Mouse (Mus musculus): ENCODE data around the gene Hist1h3i. TPM values are rescaled to one million over a fixed set of nuclear protein-coding genes. Genes with fewer than 3 reads are reported as not detected.
"Not testable (repeated sequence)": the region's sequence is repeated elsewhere in the genome, so short reads cannot be mapped to it uniquely, and the experiment has no call there.

Hist1h3i gene
- polyA plus RNA-seq, 1 experiment from 2014 or later: 166 TPM

DNA sequence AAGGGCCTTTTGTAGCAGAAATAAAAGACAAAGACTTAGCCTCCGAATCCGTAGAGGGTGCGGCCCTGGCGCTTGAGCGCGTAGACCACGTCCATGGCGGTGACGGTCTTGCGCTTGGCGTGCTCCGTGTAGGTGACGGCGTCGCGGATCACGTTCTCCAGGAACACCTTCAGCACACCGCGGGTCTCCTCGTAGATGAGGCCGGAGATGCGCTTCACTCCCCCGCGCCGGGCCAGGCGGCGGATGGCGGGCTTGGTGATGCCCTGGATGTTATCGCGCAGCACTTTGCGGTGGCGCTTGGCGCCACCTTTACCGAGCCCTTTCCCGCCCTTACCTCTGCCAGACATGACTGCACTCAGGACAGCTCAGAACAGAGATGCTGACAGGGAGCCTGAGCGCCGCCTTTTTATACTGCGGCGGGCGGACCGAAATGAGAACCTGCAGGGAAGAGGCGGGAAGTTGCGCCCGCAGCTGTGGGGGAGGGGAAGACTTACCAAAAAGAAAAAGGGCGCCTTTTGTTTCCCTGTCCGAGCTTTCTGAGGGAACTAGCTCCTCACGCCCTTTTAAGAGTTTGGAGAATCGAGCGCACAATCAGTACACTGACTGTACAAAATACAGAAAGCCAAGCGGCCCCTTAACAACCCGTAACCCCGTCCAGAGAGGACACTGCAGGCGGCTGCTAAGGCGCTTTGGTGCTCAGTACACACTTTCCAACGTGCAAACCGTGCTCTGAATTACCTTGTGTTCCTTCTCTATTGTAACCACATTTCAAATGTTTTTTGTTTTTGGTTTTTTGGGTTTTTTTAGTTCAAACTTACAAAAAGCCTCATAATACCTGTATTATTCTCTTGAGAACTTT is 32.8 kb downstream of the Hist1h3i start, which contains the start of gene Hist1h4k:
TSS of gene Hist1h4k (minus strand) at position 347 of the 859 bp plus-strand sequence.
- peak; percentile 85 for ATAC-seq
- peak within 1 kb of the TSS; percentile 91 for H3K27ac ChIP-seq (ENCODE audit: low read depth, low read length)

DNA sequence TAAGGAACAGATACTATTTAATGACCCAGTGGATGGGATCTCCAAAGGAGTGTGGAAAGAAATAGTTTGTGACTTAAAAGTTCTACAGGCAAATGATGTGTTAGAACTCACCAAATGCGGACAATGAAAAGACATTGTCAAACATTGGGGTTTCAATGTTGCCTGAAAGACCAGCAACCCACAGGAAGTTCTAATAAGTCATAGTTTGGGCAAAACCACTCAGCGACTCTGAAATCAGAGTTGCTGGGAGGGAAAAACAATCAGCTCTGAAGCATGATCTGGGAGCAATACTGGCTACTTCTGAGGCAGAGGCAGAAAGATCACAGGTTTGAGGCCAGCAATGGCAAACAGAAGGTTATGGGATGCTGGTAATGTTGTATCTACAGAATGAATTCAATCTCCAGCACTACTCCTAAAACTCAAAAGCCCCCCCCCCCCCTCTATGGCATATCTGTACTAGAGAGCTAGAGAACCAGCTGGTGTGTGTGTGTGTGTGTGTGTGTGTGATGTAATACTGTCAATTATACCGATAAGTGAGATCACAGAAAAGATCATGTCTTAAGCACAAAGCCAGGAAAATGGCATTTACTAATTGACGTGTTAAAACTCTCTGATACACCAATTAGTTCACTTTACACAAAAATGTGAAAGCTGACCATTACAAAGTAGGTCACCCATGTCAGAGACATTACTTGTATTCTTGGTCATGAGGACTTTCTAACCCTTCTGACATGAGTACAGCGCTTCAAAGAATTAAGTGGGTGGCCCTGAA is 33.6 kb downstream of the Hist1h3i start:
- Histone ChIP-seq H3K27ac (ENCODE audit: low read depth, low read length) (peak overlapping the region; percentile 91), H3K36me3 (ENCODE audit: control insufficient read depth, insufficient read depth, low read length) (no peaks in the 10 kb centered on the region), H3K9me3 (replicated peaks; ENCODE audit: control insufficient read depth, low read length) (no peaks in the 10 kb centered on the region), H3K4me1 (ENCODE audit: control insufficient read depth, insufficient read depth, low read length) (peaks cover 26% of the 10 kb centered on the region), H3K4me3 (ENCODE audit: low read depth, low read length) (peak overlapping the region; percentile 54), H3K9ac (ENCODE audit: low read length) (peak overlapping the region; percentile 70), H3K4me2 (ENCODE audit: low read length) (peak overlapping the region; percentile 83), H3K27me3 (replicated peaks; ENCODE audit: control insufficient read depth, insufficient read depth, low read length) (no peaks in the 10 kb centered on the region)
- WGBS: 3% methylated on average over 5 of the region's 5 CpGs
- ATAC-seq (no peak), DNase-seq (ENCODE audit: low spot score) (peak; percentile 66)

More for the DNA sequence above, 32.8 kb downstream of the Hist1h3i start, which contains the start of gene Hist1h4k:
- Histone ChIP-seq H3K4me2 (ENCODE audit: low read length) (peak within 1 kb of the TSS; percentile 83), H3K4me1 (ENCODE audit: control insufficient read depth, insufficient read depth, low read length) (peaks cover 26% of the 10 kb centered on the region), H3K4me3 (ENCODE audit: low read depth, low read length) (peak within 1 kb of the TSS; percentile 54), H3K9ac (ENCODE audit: low read length) (peak within 1 kb of the TSS; percentile 70)
- not testable (repeated sequence) for H3K27me3 ChIP-seq (replicated peaks; ENCODE audit: control insufficient read depth, insufficient read depth, low read length); H3K9me3 ChIP-seq (replicated peaks; ENCODE audit: control insufficient read depth, low read length); H3K36me3 ChIP-seq (ENCODE audit: control insufficient read depth, insufficient read depth, low read length)
- peak; percentile 96 for DNase-seq (ENCODE audit: low spot score)
- under 1% methylated on average over 39 of the region's 56 CpGs for WGBS

DNA sequence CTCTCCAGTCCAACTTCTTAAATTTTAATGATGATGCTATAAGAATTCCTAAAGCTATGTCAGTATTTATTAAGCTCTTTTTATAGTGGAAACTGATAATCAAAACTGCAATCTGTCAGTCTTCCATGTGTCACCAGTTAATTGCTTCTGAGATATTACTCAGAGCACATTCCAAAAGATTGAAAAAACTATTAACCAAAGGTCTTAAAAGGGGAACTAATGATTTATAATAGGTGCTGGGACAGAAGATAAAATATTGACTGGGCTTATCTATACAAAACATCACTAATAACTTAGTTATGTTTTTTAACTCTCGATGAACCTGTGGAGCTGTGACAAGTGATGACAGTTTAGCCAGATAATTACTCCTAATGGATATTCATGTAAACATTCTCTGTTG is 38.2 kb downstream of the Hist1h3i start:
- Histone ChIP-seq H3K36me3 (ENCODE audit: control insufficient read depth, insufficient read depth, low read length) (no peaks in the 10 kb centered on the region), H3K4me2 (ENCODE audit: low read length) (no peak overlapping the region), H3K4me3 (ENCODE audit: low read depth, low read length) (no peak overlapping the region), H3K27me3 (replicated peaks; ENCODE audit: control insufficient read depth, insufficient read depth, low read length) (no peaks in the 10 kb centered on the region), H3K4me1 (ENCODE audit: control insufficient read depth, insufficient read depth, low read length) (peaks cover 17% of the 10 kb centered on the region), H3K9ac (ENCODE audit: low read length) (no peak overlapping the region), H3K27ac (ENCODE audit: low read depth, low read length) (no peak overlapping the region), H3K9me3 (replicated peaks; ENCODE audit: control insufficient read depth, low read length) (no peaks in the 10 kb centered on the region)
- no peak for DNase-seq (ENCODE audit: low spot score)
- no peak for ATAC-seq
- 96% methylated on average over 1 of the region's 1 CpGs for WGBS

DNA sequence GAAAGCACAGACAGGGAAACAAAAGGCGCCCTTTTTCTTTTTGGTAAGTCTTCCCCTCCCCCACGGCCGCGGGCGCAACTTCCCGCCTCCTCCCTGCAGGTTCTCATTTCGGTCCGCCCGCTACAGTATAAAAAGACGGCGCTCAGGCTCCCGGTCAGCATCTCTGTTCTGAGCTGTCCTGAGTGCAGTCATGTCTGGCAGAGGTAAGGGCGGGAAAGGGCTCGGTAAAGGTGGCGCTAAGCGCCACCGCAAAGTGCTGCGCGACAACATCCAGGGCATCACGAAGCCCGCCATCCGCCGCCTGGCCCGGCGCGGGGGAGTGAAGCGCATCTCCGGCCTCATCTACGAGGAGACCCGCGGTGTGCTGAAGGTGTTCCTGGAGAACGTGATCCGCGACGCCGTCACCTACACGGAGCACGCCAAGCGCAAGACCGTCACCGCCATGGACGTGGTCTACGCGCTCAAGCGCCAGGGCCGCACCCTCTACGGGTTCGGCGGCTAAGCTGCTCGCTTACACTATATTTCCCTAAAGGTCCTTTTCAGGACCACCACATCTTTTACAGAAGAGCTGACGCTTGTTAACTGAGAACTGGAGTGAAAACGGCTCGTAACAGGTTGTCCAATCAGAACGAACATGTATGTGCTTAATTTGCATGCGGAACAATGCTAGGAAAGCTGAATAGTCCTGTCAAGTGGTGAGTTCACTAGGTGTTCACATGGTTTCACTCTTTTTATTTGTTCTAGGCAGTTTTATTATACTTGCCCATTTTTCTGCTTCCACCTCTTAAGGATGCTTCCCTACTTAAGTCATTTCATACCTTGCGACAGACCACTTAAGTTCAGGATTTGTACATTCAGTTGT is 48.0 kb downstream of the Hist1h3i start, which contains the start of gene Hist1h4j:
TSS of gene Hist1h4j (plus strand) at position 159 of the 862 bp plus-strand sequence.
- ATAC-seq (peak; percentile 92), DNase-seq (ENCODE audit: low spot score) (peak; percentile 95)
- H3K36me3 ChIP-seq (ENCODE audit: control insufficient read depth, insufficient read depth, low read length); H3K27me3 ChIP-seq (replicated peaks; ENCODE audit: control insufficient read depth, insufficient read depth, low read length); H3K9me3 ChIP-seq (replicated peaks; ENCODE audit: control insufficient read depth, low read length): not testable (repeated sequence)
- Histone ChIP-seq H3K4me1 (ENCODE audit: control insufficient read depth, insufficient read depth, low read length) (peaks cover 11% of the 10 kb centered on the region), H3K4me2 (ENCODE audit: low read length) (peak within 1 kb of the TSS; percentile 68), H3K27ac (ENCODE audit: low read depth, low read length) (peak within 1 kb of the TSS; percentile 97), H3K4me3 (ENCODE audit: low read depth, low read length) (peak within 1 kb of the TSS; percentile 48), H3K9ac (ENCODE audit: low read length) (peak within 1 kb of the TSS; percentile 76)
- WGBS: 0% methylated on average over 37 of the region's 56 CpGs

DNA sequence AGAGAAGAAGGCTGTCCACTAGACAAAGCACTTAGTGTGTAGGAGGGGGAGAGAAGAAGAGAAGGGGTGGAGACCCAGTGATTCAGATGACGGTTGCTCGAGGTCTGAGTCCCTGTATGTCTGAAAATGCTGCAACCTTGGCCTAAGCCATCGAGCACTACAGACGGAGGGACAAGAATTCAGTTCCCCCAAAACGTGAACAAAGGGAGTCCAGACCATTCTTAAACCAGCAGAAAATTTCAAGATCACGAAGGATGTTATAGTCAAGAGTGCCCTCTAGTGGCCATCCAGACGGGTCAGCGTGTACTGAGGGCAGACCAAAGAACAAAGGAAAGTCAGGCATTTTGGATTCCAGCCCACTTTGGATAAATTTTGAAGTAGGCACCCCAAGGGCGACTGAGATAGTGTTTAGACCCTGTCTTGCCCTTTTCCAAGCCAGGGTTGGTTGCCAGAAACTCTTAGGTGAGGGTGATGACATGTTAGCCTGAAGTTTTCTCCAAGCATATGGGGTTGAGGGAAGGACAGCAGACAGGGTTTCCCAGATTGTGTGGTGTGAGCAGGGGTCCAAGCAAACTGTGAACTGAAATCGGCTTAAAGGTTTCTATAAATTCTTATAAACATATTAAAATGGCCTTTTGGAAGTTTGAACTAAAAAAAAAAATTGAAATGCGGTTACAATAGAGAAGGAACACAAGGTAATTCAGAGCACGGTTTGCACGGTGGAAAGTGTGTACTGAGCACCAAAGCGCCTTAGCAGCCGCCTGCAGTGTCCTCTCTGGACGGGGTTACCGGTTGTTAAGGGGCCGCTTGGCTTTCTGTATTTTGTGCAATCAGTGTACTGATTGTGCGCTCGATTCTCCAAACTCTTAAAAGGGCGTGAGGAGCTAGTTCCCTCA is 48.9 kb downstream of the Hist1h3i start:
- DNase-seq (ENCODE audit: low spot score) (peak; percentile 97), ATAC-seq (peak; percentile 76)
- Histone ChIP-seq H3K4me2 (ENCODE audit: low read length) (peak overlapping the region; percentile 68), H3K4me1 (ENCODE audit: control insufficient read depth, insufficient read depth, low read length) (peaks cover 11% of the 10 kb centered on the region), H3K9ac (ENCODE audit: low read length) (peak overlapping the region; percentile 76), H3K36me3 (ENCODE audit: control insufficient read depth, insufficient read depth, low read length) (no peaks in the 10 kb centered on the region), H3K27ac (ENCODE audit: low read depth, low read length) (peak overlapping the region; percentile 97), H3K4me3 (ENCODE audit: low read depth, low read length) (peak overlapping the region; percentile 48), H3K9me3 (replicated peaks; ENCODE audit: control insufficient read depth, low read length) (no peaks in the 10 kb centered on the region), H3K27me3 (replicated peaks; ENCODE audit: control insufficient read depth, insufficient read depth, low read length) (no peaks in the 10 kb centered on the region)
- WGBS: under 1% methylated on average over 21 of the region's 21 CpGs

DNA sequence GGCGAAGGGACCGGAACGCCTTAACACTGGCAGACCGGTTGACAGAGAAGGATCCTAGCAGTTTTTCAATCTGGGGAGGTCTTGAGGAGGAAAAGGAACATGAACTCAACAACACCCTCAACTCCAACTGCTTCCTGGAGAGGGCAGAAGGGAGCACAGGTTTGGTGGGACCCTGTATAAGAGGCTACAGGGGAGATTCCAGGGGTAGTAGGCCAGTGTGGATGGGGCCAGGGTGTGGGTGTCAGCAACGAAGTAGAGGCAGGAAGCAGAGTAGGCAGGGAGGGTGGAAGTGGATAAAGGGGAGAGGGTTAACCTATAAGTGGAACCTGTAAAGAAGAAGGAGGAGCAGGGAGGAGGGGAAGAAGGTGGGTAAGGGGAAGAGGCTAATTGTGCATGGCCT is 49.7 kb downstream of the Hist1h3i start:
- Histone ChIP-seq H3K27me3 (replicated peaks; ENCODE audit: control insufficient read depth, insufficient read depth, low read length) (no peaks in the 10 kb centered on the region), H3K36me3 (ENCODE audit: control insufficient read depth, insufficient read depth, low read length) (no peaks in the 10 kb centered on the region), H3K4me1 (ENCODE audit: control insufficient read depth, insufficient read depth, low read length) (peaks cover 11% of the 10 kb centered on the region), H3K9ac (ENCODE audit: low read length) (no peak overlapping the region), H3K27ac (ENCODE audit: low read depth, low read length) (peak overlapping the region; percentile 97), H3K9me3 (replicated peaks; ENCODE audit: control insufficient read depth, low read length) (no peaks in the 10 kb centered on the region), H3K4me3 (ENCODE audit: low read depth, low read length) (no peak overlapping the region), H3K4me2 (ENCODE audit: low read length) (no peak overlapping the region)
- whole genome bisulfite sequencing: 66% methylated on average over 5 of the region's 5 CpGs
- DNase-seq (ENCODE audit: low spot score) (no peak), ATAC-seq (no peak; the same call in 1 of the 2 replicates)
